Mouse (Mus musculus): ENCODE measurements around the gene Ano6.

- TF ChIP-seq CTCF (IDR thresholded peaks at IDR 0.05; ENCODE audit: extremely low read depth, insufficient read length, insufficient replicate concordance, low read depth, low read length) = no peak
- TF ChIP-seq POLR2A (IDR thresholded peaks at IDR 0.05; ENCODE audit: low read depth, low read length) = no peak
These were observed 24.7 kb upstream of the Ano6 start for GRCm38 (mm10) chr15:95765936-95766335.

Measured in small intestine, adult 2 months (tissue).